Mouse (Mus musculus): Measurements from ENCODE around the gene Pappa. TPM values are rescaled to one million over a fixed set of nuclear protein-coding genes. Genes with fewer than 3 reads are reported as not detected.

Pappa gene
- total and polyA plus RNA-seq, 3 experiments: not detected

GRCm38 (mm10) chr4:65278451-65279271 is 154.7 kb downstream of the Pappa start:
- Histone ChIP-seq H3K4me1 (ENCODE audit: control insufficient read depth in 1 of 2, insufficient read depth in 2 of 2, low read length in 2 of 2) (peaks cover 0 to 6% of the 10 kb centered on the region in 2 experiments; a peak in 2 of 4 replicates), H3K4me3 (ENCODE audit: control insufficient read depth in 1 of 2, insufficient read depth in 1 of 2, low read depth in 2 of 2, low read length in 2 of 2) (no peak overlapping the region), H3K79me2 (ENCODE audit: control insufficient read depth, insufficient read depth, low read length, poor library complexity) (no peaks in the 10 kb centered on the region), H3K9ac (ENCODE audit: control insufficient read depth, low read depth, low read length, poor library complexity, severe bottlenecking) (no peak overlapping the region), H3K36me3 (ENCODE audit: control insufficient read depth in 1 of 2, insufficient read depth in 2 of 2, low read length in 2 of 2) (peaks cover 0 to 10% of the 10 kb centered on the region in 2 experiments; a peak in 2 of 4 replicates), H3K9me3 (replicated peaks; ENCODE audit: insufficient read depth, low read length) (no peaks in the 10 kb centered on the region), H3K27me3 (ENCODE audit: control insufficient read depth in 1 of 2, insufficient read depth in 2 of 2, low read length in 2 of 2) (no peaks in the 10 kb centered on the region), H3K27ac (ENCODE audit: control insufficient read depth, low read depth, low read length) (no peak overlapping the region)
- no peak for DNase-seq (ENCODE audit: low read depth, low spot score)
- TF ChIP-seq MEF2A (IDR thresholded peaks at IDR 0.05; ENCODE audit: extremely low read depth, insufficient replicate concordance, low read depth, low read length, poor library complexity, severe bottlenecking): no peak
- TF ChIP-seq GABPA (IDR thresholded peaks at IDR 0.05; ENCODE audit: low read depth, low read length): no peak
- no peak for TF ChIP-seq RCOR1 (IDR thresholded peaks at IDR 0.05; ENCODE audit: low read depth, low read length)
- TF ChIP-seq ZNF384 (IDR thresholded peaks at IDR 0.05; ENCODE audit: low read depth, low read length): no peak
- no peak for TF ChIP-seq MAX (IDR thresholded peaks at IDR 0.05; ENCODE audit: low read length)
- TF ChIP-seq SIN3A (IDR thresholded peaks at IDR 0.05; ENCODE audit: low read length): no peak

- Histone ChIP-seq H3K27ac (ENCODE audit: control insufficient read depth, low read depth, low read length) (no peak overlapping the region), H3K4me1 (ENCODE audit: control insufficient read depth in 1 of 2, insufficient read depth in 2 of 2, low read length in 2 of 2) (peaks cover 0 to 6% of the 10 kb centered on the region in 2 experiments; a peak in 2 of 4 replicates), H3K9ac (ENCODE audit: control insufficient read depth, low read depth, low read length, poor library complexity, severe bottlenecking) (no peak overlapping the region), H3K9me3 (replicated peaks; ENCODE audit: insufficient read depth, low read length) (no peaks in the 10 kb centered on the region), H3K79me2 (ENCODE audit: control insufficient read depth, insufficient read depth, low read length, poor library complexity) (no peaks in the 10 kb centered on the region), H3K4me3 (ENCODE audit: control insufficient read depth in 1 of 2, insufficient read depth in 1 of 2, low read depth in 2 of 2, low read length in 2 of 2) (no peak overlapping the region), H3K36me3 (ENCODE audit: control insufficient read depth in 1 of 2, insufficient read depth in 2 of 2, low read length in 2 of 2) (peaks cover 0 to 10% of the 10 kb centered on the region in 2 experiments; a peak in 2 of 4 replicates), H3K27me3 (ENCODE audit: control insufficient read depth in 1 of 2, insufficient read depth in 2 of 2, low read length in 2 of 2) (no peaks in the 10 kb centered on the region)
- TF ChIP-seq GABPA (IDR thresholded peaks at IDR 0.05; ENCODE audit: low read depth, low read length) (no peak), ELF1 (IDR thresholded peaks at IDR 0.05; ENCODE audit: low read depth, low read length) (no peak), POLR2AphosphoS5 (IDR thresholded peaks at IDR 0.05; ENCODE audit: borderline replicate concordance, low read depth, low read length) (no peak), TAL1 (IDR thresholded peaks at IDR 0.05; ENCODE audit: low read length) (no peak), ZMIZ1 (IDR thresholded peaks at IDR 0.05; ENCODE audit: low read depth, low read length) (no peak)
- DNase-seq (ENCODE audit: low read depth, low spot score): no peak
Observed at GRCm38 (mm10) chr4:65279272-65279653, 155.3 kb downstream of the Pappa start.

GRCm38 (mm10) chr4:65279979-65280677 is 156.2 kb downstream of the Pappa start:
- H3K9me3 ChIP-seq (replicated peaks; ENCODE audit: insufficient read depth, low read length): no peaks in the 10 kb centered on the region
- no peak overlapping the region for H3K4me3 ChIP-seq (ENCODE audit: control insufficient read depth in 1 of 2, insufficient read depth in 1 of 2, low read depth in 2 of 2, low read length in 2 of 2)
- H3K79me2 ChIP-seq (ENCODE audit: control insufficient read depth, insufficient read depth, low read length, poor library complexity): no peaks in the 10 kb centered on the region
- H3K9ac ChIP-seq (ENCODE audit: control insufficient read depth, low read depth, low read length, poor library complexity, severe bottlenecking): no peak overlapping the region
- peaks cover 2 to 6% of the 10 kb centered on the region in 2 experiments; a peak in 3 of 4 replicates for H3K4me1 ChIP-seq (ENCODE audit: control insufficient read depth in 1 of 2, insufficient read depth in 2 of 2, low read length in 2 of 2)
- no peaks in the 10 kb centered on the region for H3K27me3 ChIP-seq (ENCODE audit: control insufficient read depth in 1 of 2, insufficient read depth in 2 of 2, low read length in 2 of 2)
- H3K27ac ChIP-seq (ENCODE audit: control insufficient read depth, low read depth, low read length): peak overlapping the region; percentile 47
- H3K36me3 ChIP-seq (ENCODE audit: control insufficient read depth in 1 of 2, insufficient read depth in 2 of 2, low read length in 2 of 2): peaks cover 0 to 10% of the 10 kb centered on the region in 2 experiments; a peak in 2 of 4 replicates
- peak; percentile 72 for DNase-seq (ENCODE audit: low read depth, low spot score)
- TF ChIP-seq GATA1 (IDR thresholded peaks at IDR 0.05; ENCODE audit: low read depth, low read length) (peak; percentile 74), POLR2AphosphoS2 (IDR thresholded peaks at IDR 0.05; ENCODE audit: low read length) (no peak), NRF1 (IDR thresholded peaks at IDR 0.05; ENCODE audit: insufficient read depth, low read depth, low read length, poor library complexity, severe bottlenecking) (no peak), KAT2A (conservative IDR thresholded peaks at IDR 0.05; ENCODE audit: low read depth, low read length) (no peak), MYC (IDR thresholded peaks at IDR 0.05; ENCODE audit: low read depth, low read length) (no peak), TAL1 (IDR thresholded peaks at IDR 0.05; ENCODE audit: low read length) (peak; percentile 88), USF1 (IDR thresholded peaks at IDR 0.05; ENCODE audit: low read depth, low read length) (no peak), ZMIZ1 (IDR thresholded peaks at IDR 0.05; ENCODE audit: low read depth, low read length) (no peak), EP300 (IDR thresholded peaks at IDR 0.05; ENCODE audit: low read depth in 1 of 2, low read length in 2 of 2) (peak; percentile 67 to 82), CTCF (IDR thresholded peaks at IDR 0.05 in 2 of 3, conservative IDR thresholded peaks at IDR 0.05 in 1 of 3; ENCODE audit: control insufficient read depth in 1 of 3, insufficient read depth in 1 of 3, low read depth in 2 of 3, low read length in 3 of 3, poor library complexity in 1 of 3, severe bottlenecking in 1 of 3) (no peak), ETS1 (IDR thresholded peaks at IDR 0.05; ENCODE audit: low read depth, low read length) (peak; percentile 54), TCF12 (IDR thresholded peaks at IDR 0.05; ENCODE audit: low read depth, low read length) (peak; percentile 87), HCFC1 (IDR thresholded peaks at IDR 0.05; ENCODE audit: low read depth, low read length) (no peak), JUND (IDR thresholded peaks at IDR 0.05; ENCODE audit: low read depth, low read length) (0 out of 2 replicates have a peak, but pooled peaks have one; percentile 43)
